Mouse (Mus musculus): ENCODE results near the gene Zfand4.
"Not testable (repeated sequence)": the region's sequence is repeated elsewhere in the genome, so short reads cannot be mapped to it uniquely, and the experiment has no call there.

Gene Zfand4

GRCm38 (mm10) chr6:116311411-116311810 lies 47.4 kb downstream of the Zfand4 start:
- DNase-seq (ENCODE audit: extremely low spot score, low read depth, low spot score) = no peak

DNA sequence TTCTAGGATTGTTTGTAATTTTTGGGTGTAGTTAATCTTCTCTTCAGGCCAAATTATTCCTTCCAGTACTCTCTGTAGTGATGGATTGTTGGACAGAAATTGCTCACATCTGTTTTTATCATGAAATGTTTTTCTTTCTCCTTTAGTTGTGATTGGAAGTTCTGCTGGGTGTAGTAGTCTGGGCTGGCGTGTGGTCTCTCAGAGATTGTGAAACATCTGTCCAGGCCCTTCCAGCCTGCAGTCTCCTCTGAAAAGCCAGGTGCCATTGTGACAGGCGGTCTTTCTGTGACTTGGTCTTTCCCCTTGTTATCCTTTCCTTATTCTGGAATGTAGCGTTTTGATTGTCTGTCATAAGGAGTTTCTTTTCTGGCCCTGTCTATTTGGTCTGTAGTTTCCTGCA lies 55.2 kb downstream of the Zfand4 start:
- DNase-seq (ENCODE audit: extremely low spot score, low read depth, low spot score) = no peak

DNA sequence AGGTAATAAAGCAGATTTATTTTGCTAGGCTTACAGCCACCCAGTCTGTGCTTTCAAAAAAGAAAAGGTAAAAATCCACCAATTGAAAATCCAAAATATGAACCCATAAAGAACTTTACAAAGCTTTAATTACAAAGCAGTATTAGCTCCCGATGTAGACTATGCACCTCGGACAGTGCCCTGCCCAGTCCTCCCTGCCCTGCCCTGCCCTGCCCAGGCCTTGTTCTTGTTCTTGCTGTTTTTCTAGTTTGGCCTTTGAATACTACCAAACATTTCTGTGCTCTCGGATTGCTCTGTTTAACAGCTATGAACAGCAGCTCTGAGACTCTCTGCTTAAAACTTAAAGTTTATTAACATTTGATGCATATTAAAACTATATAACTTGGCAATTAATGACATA lies 62.6 kb downstream of the Zfand4 start:
- DNase-seq (ENCODE audit: extremely low spot score, low read depth, low spot score) = no peak

DNA sequence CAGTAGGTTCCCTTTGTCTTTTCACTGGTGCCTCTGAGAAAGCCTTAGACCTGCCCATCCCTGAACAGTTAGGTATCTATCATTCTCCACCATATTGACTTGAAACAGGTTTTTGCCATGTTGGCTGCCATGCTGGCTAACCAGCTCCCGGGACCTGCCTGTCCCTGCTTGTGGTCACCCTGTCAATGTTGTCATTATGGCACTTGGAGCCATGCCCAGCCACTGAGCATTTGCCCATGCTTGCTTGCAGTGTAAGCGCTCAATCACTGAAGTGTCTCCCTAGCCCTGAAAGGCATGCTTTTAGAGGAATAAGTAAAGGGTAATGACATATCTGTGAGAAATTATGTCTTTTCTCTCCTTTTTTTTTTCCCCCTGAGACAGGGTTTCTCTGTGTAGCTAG lies 67.4 kb downstream of the Zfand4 start:
- no peak for DNase-seq (ENCODE audit: extremely low spot score, low read depth, low spot score)

- DNase-seq (ENCODE audit: extremely low spot score, low read depth, low spot score) = no peak
Observed at GRCm38 (mm10) chr6:116337466-116337834, 73.4 kb downstream of the Zfand4 start.

- DNase-seq (ENCODE audit: extremely low spot score, low read depth, low spot score) = peak; percentile 67
Observed at GRCm38 (mm10) chr6:116337835-116338501, 73.9 kb downstream of the Zfand4 start, which contains the start of gene March8. Gene March8, plus strand, starts transcription at chr6:116338024.

GRCm38 (mm10) chr6:116338520-116338919 lies 74.5 kb downstream of the Zfand4 start:
- no peak for DNase-seq (ENCODE audit: extremely low spot score, low read depth, low spot score)

DNA sequence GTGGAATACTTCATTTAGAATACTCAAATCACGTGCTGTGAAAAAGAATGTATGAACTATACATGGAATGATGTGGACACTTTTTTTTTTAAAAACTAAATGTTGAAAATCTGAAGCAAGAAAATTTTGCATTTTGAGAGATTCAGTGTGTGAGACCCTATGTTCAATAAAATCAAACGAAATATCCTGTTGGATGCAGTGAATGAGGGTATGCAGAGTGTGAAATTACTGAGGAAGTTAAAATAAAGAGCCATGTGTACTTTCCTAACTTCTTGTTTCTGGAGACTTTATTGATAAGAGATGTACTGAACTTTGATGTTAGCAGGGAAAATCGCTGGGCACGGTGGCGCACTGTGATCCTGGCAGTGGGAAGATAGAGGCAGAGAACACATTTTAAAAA lies 75.1 kb downstream of the Zfand4 start:
- no peak for DNase-seq (ENCODE audit: extremely low spot score, low read depth, low spot score)

DNA sequence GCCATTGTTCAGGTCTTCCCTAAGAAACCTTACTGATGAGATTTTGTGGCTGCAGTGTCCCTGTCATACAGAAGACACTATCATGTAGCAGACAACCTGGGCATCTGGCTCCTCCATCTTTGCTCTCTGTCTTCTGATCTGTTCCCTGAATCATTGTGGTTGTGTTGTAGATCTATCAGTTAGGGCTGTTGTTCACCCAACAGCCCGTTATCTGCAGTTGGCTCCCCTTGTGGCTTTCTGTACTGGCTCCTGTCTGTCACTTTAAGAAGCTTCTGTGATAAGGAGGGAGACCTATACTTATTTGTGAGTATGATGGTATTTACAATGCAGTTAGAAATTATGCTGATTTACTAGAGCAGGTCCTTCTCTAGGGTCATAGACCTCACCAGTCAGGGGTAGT lies 76.5 kb downstream of the Zfand4 start:
- DNase-seq (ENCODE audit: extremely low spot score, low read depth, low spot score) = no peak

- DNase-seq (ENCODE audit: extremely low spot score, low read depth, low spot score) = no peak
Observed at GRCm38 (mm10) chr6:116347953-116348352, 83.9 kb downstream of the Zfand4 start.

DNA sequence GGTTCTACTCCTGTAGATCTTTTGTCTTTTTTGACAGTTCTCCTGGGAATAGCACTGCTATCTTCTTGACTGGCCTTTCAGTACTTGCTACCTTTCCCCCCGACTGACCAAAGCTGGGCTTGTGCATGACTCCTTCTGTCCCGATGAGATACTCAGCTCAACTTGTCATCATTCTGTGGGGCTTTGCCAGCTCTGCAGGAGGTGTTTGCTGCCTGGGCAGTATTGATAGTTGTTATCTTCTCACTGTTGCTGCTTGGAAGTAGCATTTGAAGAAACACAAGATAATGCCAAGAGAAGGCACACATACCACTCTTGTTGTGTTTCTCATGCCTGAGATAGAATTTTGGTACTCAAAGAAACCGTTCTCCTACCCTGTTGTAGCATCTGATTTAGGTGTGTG lies 86.0 kb downstream of the Zfand4 start:
- no peak for DNase-seq (ENCODE audit: extremely low spot score, low read depth, low spot score)

- no peak for DNase-seq (ENCODE audit: extremely low spot score, low read depth, low spot score)
Observed at GRCm38 (mm10) chr6:116350643-116351042, 86.6 kb downstream of the Zfand4 start.

- no peak for DNase-seq (ENCODE audit: extremely low spot score, low read depth, low spot score)
Observed at GRCm38 (mm10) chr6:116351534-116351933, 87.5 kb downstream of the Zfand4 start.

GRCm38 (mm10) chr6:116353428-116353827 lies 89.4 kb downstream of the Zfand4 start:
- no peak for DNase-seq (ENCODE audit: extremely low spot score, low read depth, low spot score)

DNA sequence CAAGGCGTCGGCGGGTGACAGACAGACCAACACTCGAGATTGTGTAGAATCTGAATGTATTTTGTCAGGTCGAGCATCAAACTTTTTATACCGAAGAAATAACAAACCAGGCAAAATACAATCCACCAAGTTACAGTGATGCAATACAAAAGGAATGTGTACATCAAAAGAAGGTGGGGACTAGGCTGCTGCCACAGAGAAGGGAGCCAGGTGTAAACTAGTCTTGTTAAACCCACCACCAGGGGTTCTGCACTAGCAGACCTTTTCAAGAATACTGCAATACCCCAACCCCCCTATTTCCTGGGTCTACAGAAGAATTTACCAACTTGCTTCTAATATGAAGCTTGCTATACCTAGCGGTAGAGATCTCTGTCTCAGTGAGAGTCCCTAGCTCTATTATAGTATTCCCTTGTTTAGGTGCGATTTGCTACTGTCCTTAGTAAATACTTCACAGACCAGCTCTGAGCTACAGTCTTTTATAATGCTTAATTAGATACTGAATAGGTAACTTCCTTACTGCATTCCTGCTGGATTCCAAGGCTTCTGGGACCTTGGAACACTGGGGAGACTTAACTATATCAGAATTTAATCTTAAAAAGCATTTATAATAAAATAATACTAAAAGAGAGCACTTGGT lies 92.4 kb downstream of the Zfand4 start:
- not testable (repeated sequence) for DNase-seq (ENCODE audit: extremely low spot score, low read depth, low spot score)

GRCm38 (mm10) chr6:116356948-116357325 lies 92.9 kb downstream of the Zfand4 start:
- no peak for DNase-seq (ENCODE audit: extremely low spot score, low read depth, low spot score)

DNA sequence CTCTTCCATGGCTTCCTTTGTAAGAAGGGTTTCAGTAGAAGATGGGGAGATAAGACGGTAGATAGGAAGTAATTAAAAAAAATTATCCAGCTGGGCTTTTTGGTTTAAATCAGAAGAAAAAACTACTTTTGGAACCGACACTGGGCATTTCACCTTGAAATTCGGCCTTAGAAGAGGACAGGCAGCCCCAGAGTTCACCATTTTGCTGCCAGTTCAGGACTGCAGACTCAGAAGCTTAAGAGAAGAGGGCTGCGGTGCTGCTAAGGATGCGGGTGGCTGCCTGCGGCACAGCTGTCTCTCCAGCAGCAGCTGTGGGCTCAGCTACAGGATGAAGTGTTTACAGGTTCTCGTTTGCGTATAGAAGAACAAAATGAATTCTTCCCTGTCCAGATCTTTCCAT lies 94.0 kb downstream of the Zfand4 start:
- DNase-seq (ENCODE audit: extremely low spot score, low read depth, low spot score) = no peak

GRCm38 (mm10) chr6:116359256-116359655 lies 95.2 kb downstream of the Zfand4 start:
- DNase-seq (ENCODE audit: extremely low spot score, low read depth, low spot score) = no peak

DNA sequence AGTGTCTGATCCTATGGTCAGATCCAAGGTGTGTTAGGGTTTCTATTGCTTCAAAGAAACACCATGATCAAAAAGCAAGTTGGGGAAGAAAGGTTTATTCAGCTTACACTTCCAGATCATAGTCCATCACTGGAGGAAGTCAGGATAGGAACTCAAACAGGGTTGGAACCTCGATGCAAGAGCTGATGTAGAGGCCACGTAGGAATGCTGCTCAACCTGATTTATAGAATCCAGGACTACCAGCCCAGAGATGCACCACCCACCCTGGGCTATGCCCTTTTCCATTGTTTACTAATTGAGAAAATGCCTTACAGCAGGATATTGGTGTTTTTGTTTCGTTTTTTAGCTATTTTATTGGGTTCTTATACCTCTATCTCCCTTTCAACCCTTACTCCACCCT lies 97.4 kb downstream of the Zfand4 start:
- no peak for DNase-seq (ENCODE audit: extremely low spot score, low read depth, low spot score)

GRCm38 (mm10) chr6:116361993-116362392 lies 98.0 kb downstream of the Zfand4 start:
- no peak for DNase-seq (ENCODE audit: extremely low spot score, low read depth, low spot score)

GRCm38 (mm10) chr6:116367971-116368370 lies 103.9 kb downstream of the Zfand4 start:
- no peak for DNase-seq (ENCODE audit: extremely low spot score, low read depth, low spot score)

GRCm38 (mm10) chr6:116369811-116370210 lies 105.8 kb downstream of the Zfand4 start:
- no peak for DNase-seq (ENCODE audit: extremely low spot score, low read depth, low spot score)
